Mouse (Mus musculus): ENCODE measurements around the gene Pcyt2. TPM values are rescaled to one million over a fixed set of nuclear protein-coding genes. Genes with fewer than 3 reads are reported as not detected.

Pcyt2 gene
- total and polyA plus RNA-seq, 3 experiments = 86.7 to 87.3 TPM; not detected in 1

DNA sequence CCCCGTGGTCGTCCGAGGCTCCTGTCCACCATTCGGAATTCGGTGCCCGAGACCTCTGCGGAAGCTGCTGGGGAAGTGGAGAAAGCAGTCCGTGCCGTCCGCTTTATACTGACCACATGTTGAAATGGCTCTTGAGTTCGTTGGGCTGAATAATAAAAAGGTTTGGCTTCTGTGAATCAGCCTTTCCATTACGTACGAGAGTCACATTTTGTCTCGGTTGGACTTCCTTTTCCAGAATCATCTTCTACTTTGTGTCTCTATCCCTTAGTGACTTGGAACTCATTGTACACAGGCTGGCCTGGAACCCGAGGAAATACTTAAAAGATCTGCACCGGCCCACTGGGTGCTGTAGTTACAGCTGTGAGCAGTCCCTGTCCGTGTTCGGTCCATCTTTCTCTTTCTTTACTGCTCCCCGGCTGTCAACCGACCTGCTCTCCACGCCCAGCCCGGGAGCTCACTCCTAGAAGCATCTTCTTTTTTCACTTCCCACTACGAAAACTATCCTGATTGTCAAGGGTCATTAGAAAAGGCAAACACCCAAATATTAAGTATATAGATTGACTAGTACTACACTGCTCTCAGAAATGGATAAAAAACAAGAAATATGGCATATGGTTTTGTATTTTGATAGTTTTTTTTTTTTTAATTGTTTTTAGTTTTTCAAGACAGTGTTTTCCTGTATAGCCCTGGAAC is 44.0 kb downstream of the Pcyt2 start (continued):
- TF ChIP-seq ZC3H11A (IDR thresholded peaks at IDR 0.05; ENCODE audit: low read depth, low read length) = no peak
- 0 out of 2 replicates have a peak, but pooled peaks have one; percentile 9 for TF ChIP-seq MYB (IDR thresholded peaks at IDR 0.05; ENCODE audit: low read depth, low read length)
- peak; percentile 48; the same call in 1 of the 2 replicates for TF ChIP-seq ZNF384 (IDR thresholded peaks at IDR 0.05; ENCODE audit: low read depth, low read length)

DNA sequence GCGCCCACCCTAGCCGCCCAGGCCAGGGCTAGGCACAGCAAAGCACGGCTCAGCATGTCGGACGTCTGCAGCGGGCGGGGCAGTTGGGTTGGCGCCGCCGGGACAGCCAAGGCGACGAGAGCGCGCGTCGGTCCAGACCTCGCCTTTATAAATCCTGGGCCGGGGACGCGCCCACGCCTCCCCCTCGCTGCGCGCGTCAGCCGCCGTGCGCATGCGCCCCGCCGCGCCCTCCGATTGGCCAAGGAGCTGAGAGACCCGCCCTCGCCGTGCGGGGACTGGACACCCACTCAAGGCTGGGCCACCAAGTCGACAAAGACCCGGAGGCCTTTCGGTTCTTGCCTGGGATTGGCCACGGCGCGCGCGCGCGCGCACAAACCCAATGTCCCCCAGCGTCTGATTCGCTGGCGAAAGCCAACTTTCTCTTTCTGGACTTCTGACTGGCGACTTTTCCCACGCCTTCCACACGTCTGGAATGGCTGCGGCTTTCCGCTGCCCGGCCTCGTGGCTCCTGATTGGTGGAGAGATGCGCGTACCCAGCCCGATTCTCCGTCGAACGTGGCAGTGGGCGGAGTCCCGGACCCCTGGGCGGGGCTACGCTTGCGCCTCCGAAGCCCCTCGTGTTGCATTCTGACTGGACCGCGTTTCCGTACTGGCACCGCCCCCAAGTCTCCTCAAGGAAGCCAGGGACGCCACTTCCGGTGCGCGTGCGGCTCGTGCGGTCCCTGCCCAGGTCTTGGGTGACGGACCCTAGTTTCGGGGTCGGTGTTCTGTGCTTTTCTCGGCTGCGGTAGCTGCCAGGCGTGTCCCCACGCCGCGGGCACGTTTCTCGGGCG is 44.8 kb downstream of the Pcyt2 start, which contains the start of gene P4hb:
P4hb (minus strand) TSS at position 502 of the 833 bp plus-strand sequence.
- Histone ChIP-seq H3K9me3 (replicated peaks; ENCODE audit: insufficient read depth, low read length) (no peaks in the 10 kb centered on the region), H3K27ac (ENCODE audit: control insufficient read depth, low read depth, low read length) (peak within 1 kb of the TSS; percentile 84), H3K27me3 (ENCODE audit: control insufficient read depth in 1 of 2, insufficient read depth in 2 of 2, low read length in 2 of 2) (no peaks in the 10 kb centered on the region), H3K79me2 (ENCODE audit: control insufficient read depth, insufficient read depth, low read length, poor library complexity) (peaks cover 41% of the 10 kb centered on the region), H3K4me1 (ENCODE audit: control insufficient read depth in 1 of 2, insufficient read depth in 2 of 2, low read length in 2 of 2) (peaks cover 5 to 16% of the 10 kb centered on the region in 2 experiments), H3K36me3 (ENCODE audit: control insufficient read depth in 1 of 2, insufficient read depth in 2 of 2, low read length in 2 of 2) (peaks cover 10 to 28% of the 10 kb centered on the region in 2 experiments), H3K9ac (ENCODE audit: control insufficient read depth, low read depth, low read length, poor library complexity, severe bottlenecking) (peak within 1 kb of the TSS; percentile 92), H3K4me3 (ENCODE audit: control insufficient read depth in 1 of 2, insufficient read depth in 1 of 2, low read depth in 2 of 2, low read length in 2 of 2) (peak within 1 kb of the TSS; percentile 88 to 94)
- peak; percentile 100 for DNase-seq (ENCODE audit: low read depth, low spot score)
- TF ChIP-seq KAT2A (conservative IDR thresholded peaks at IDR 0.05; ENCODE audit: low read depth, low read length) = peak; percentile 37; the same call in 1 of the 2 replicates
- no peak for TF ChIP-seq MYB (IDR thresholded peaks at IDR 0.05; ENCODE audit: low read depth, low read length)
- no peak for TF ChIP-seq GATA1 (IDR thresholded peaks at IDR 0.05; ENCODE audit: low read depth, low read length)
- TF ChIP-seq NRF1 (IDR thresholded peaks at IDR 0.05; ENCODE audit: insufficient read depth, low read depth, low read length, poor library complexity, severe bottlenecking) = peak; percentile 86
- no peak for TF ChIP-seq TAL1 (IDR thresholded peaks at IDR 0.05; ENCODE audit: low read length)
- TF ChIP-seq USF2 (IDR thresholded peaks at IDR 0.05; ENCODE audit: borderline replicate concordance in 1 of 2, insufficient read depth in 1 of 2, low read depth in 1 of 2, low read length in 2 of 2) = no peak
- TF ChIP-seq MYC (IDR thresholded peaks at IDR 0.05; ENCODE audit: low read depth, low read length) = peak; percentile 94
- TF ChIP-seq TCF12 (IDR thresholded peaks at IDR 0.05; ENCODE audit: low read depth, low read length) = peak; percentile 69
- no peak for TF ChIP-seq ZC3H11A (IDR thresholded peaks at IDR 0.05; ENCODE audit: low read depth, low read length)
- no peak for TF ChIP-seq RCOR1 (IDR thresholded peaks at IDR 0.05; ENCODE audit: low read depth, low read length)
- no peak for TF ChIP-seq SMC3 (IDR thresholded peaks at IDR 0.05; ENCODE audit: low read depth, low read length)
- TF ChIP-seq MAFK (IDR thresholded peaks at IDR 0.05; ENCODE audit: borderline replicate concordance, low read depth, low read length) = no peak
- TF ChIP-seq MXI1 (IDR thresholded peaks at IDR 0.05; ENCODE audit: low read depth, low read length) = peak; percentile 96
- peak; percentile 61 for TF ChIP-seq CHD2 (IDR thresholded peaks at IDR 0.05; ENCODE audit: low read length)
- TF ChIP-seq UBTF (IDR thresholded peaks at IDR 0.05; ENCODE audit: borderline replicate concordance, insufficient read depth, low read depth, low read length) = no peak
- TF ChIP-seq POLR2AphosphoS5 (IDR thresholded peaks at IDR 0.05; ENCODE audit: borderline replicate concordance, low read depth, low read length) = peak; percentile 76
- no peak for TF ChIP-seq CHD1 (IDR thresholded peaks at IDR 0.05; ENCODE audit: low read depth, low read length)
- TF ChIP-seq E2F4 (IDR thresholded peaks at IDR 0.05; ENCODE audit: borderline replicate concordance, low read depth, low read length) = peak; percentile 89; the same call in 1 of the 2 replicates
- TF ChIP-seq ZNF384 (IDR thresholded peaks at IDR 0.05; ENCODE audit: low read depth, low read length) = no peak
- 0 out of 4 replicates have a peak, but pooled peaks of 1 of the 2 experiments have one; percentile 12 for TF ChIP-seq EP300 (IDR thresholded peaks at IDR 0.05; ENCODE audit: low read depth in 1 of 2, low read length in 2 of 2)
- peak; percentile 92 for TF ChIP-seq MAX (IDR thresholded peaks at IDR 0.05; ENCODE audit: low read length)
- TF ChIP-seq ZMIZ1 (IDR thresholded peaks at IDR 0.05; ENCODE audit: low read depth, low read length) = peak; percentile 99
- TF ChIP-seq HCFC1 (IDR thresholded peaks at IDR 0.05; ENCODE audit: low read depth, low read length) = peak; percentile 83
- TF ChIP-seq NELFE (IDR thresholded peaks at IDR 0.05; ENCODE audit: low read depth, low read length) = peak; percentile 99
- TF ChIP-seq GABPA (IDR thresholded peaks at IDR 0.05; ENCODE audit: low read depth, low read length) = no peak
- peak; percentile 97 for TF ChIP-seq TBP (IDR thresholded peaks at IDR 0.05; ENCODE audit: low read depth, low read length)
- peak; percentile 33; the same call in 1 of the 2 replicates for TF ChIP-seq MAZ (IDR thresholded peaks at IDR 0.05; ENCODE audit: low read depth, low read length)
- peak; percentile 58 for TF ChIP-seq USF1 (IDR thresholded peaks at IDR 0.05; ENCODE audit: low read depth, low read length)
- 0 out of 2 replicates have a peak, but pooled peaks have one; percentile 36 for TF ChIP-seq ETS1 (IDR thresholded peaks at IDR 0.05; ENCODE audit: low read depth, low read length)
- TF ChIP-seq RAD21 (IDR thresholded peaks at IDR 0.05; ENCODE audit: low read depth, low read length) = no peak
- TF ChIP-seq SIN3A (IDR thresholded peaks at IDR 0.05; ENCODE audit: low read length) = peak; percentile 89

All from MEL (cell line).